Mouse (Mus musculus) midbrain, embryonic 10.5 days (tissue): ENCODE measurements around the gene Tmem127. TPM values are rescaled to one million over a fixed set of nuclear protein-coding genes. Genes with fewer than 3 reads are reported as not detected.
"Not testable (repeated sequence)": the region's sequence is repeated elsewhere in the genome, so short reads cannot be mapped to it uniquely, and the experiment has no call there.

Source experiments
- DNase-seq: peaks from one replicate; pipeline ENCODE4 v3.0.0-alpha.2; 2017; ENCODE audit warnings: low spot score
- H3K27ac ChIP-seq: fragments of 300-500 bp; sonication (generic); replicated peaks from 2 replicates; pipeline ENCODE4 v1.5.1; 2016; ENCODE audit warnings: mild to moderate bottlenecking
- H3K27me3 ChIP-seq: fragments of 300-500 bp; sonication (generic); 2 replicates; pipeline ENCODE4 v1.6.1; 2016; ENCODE audit warnings: low read depth, mild to moderate bottlenecking; ENCODE audit not compliant: poor library complexity, severe bottlenecking
- H3K36me3 ChIP-seq: fragments of 300-500 bp; sonication (generic); 2 replicates; pipeline ENCODE4 v1.6.1; 2016; ENCODE audit warnings: mild to moderate bottlenecking, moderate library complexity
- H3K4me1 ChIP-seq: fragments of 300-500 bp; sonication (generic); 2 replicates; pipeline ENCODE4 v1.6.1; 2016
- H3K4me3 ChIP-seq: fragments of 300-500 bp; sonication (generic); 2 replicates; pipeline ENCODE4 v1.5.1; 2016; ENCODE audit warnings: mild to moderate bottlenecking, moderate library complexity
- H3K9me3 ChIP-seq: fragments of 300-500 bp; sonication (generic); replicated peaks from 2 replicates; pipeline ENCODE4 v1.6.1; 2016; ENCODE audit warnings: mild to moderate bottlenecking
- WGBS: fragments of 180-500 bp; shearing (Covaris S2); methylation state at CpG from one replicate; pipeline ENCODE4 v1.1.7; 2016; 5-methylcytosine and 5-hydroxymethylcytosine counted together
- polyA plus RNA-seq: library from polyadenylated mRNA; unstranded; fragments of >200 nt; fragmentation: Nextera tagmentation; extraction: Ambion mirVana; gene quantifications from 2 replicates; pipeline ENCODE4 v1.2.1, GENCODE M21; 2016

Gene Tmem127
- polyA plus RNA-seq = 25.6 and 30.1 TPM in 2 replicates

GRCm38 (mm10) chr2:127247592-127248333, at the start of gene Tmem127, which contains the start of gene Ciao1:
Gene Tmem127, plus strand, starts transcription at chr2:127247908.
Gene Ciao1, minus strand, starts transcription at chr2:127247816.
- peaks cover 48% of the 10 kb centered on the region for H3K36me3 ChIP-seq

GRCm38 (mm10) chr2:127204932-127205331, 42.8 kb upstream of the Tmem127 start:
- 38% methylated on average over 3 of the region's 3 CpGs for WGBS
- Histone ChIP-seq H3K4me3 (no peak overlapping the region), H3K27ac (no peak overlapping the region), H3K4me1 (peaks cover 22% of the 10 kb centered on the region), H3K9me3 (no peaks in the 10 kb centered on the region; the same call in 1 of the 2 replicates), H3K27me3 (no peaks in the 10 kb centered on the region), H3K36me3 (peaks cover 48% of the 10 kb centered on the region)
- peak; percentile 53 for DNase-seq

More at GRCm38 (mm10) chr2:127247592-127248333, at the start of gene Tmem127, which contains the start of gene Ciao1:
- Histone ChIP-seq H3K4me3 (peak within 1 kb of the TSS; percentile 98), H3K9me3 (no peaks in the 10 kb centered on the region), H3K4me1 (peaks cover 27% of the 10 kb centered on the region), H3K27me3 (no peaks in the 10 kb centered on the region), H3K27ac (peak within 1 kb of the TSS; percentile 85)
- DNase-seq = peak; percentile 99
- WGBS = under 1% methylated on average over 53 of the region's 53 CpGs

GRCm38 (mm10) chr2:127205936-127206335, 41.8 kb upstream of the Tmem127 start:
- H3K27me3 ChIP-seq, H3K4me3 ChIP-seq, DNase-seq, H3K27ac ChIP-seq, H3K9me3 ChIP-seq: not testable (repeated sequence)
- peaks cover 48% of the 10 kb centered on the region for H3K36me3 ChIP-seq
- 85% methylated on average over 4 of the region's 4 CpGs for WGBS
- H3K4me1 ChIP-seq = peaks cover 23% of the 10 kb centered on the region

- H3K9me3 ChIP-seq = no peaks in the 10 kb centered on the region
- H3K27me3 ChIP-seq = no peaks in the 10 kb centered on the region
- 89% methylated on average over 2 of the region's 2 CpGs for WGBS
- DNase-seq = no peak
- peaks cover 23% of the 10 kb centered on the region for H3K4me1 ChIP-seq
- H3K27ac ChIP-seq = no peak overlapping the region
- peak overlapping the region; percentile 89; the same call in 1 of the 2 replicates for H3K4me3 ChIP-seq
- H3K36me3 ChIP-seq = peaks cover 48% of the 10 kb centered on the region
Measured at GRCm38 (mm10) chr2:127206916-127207315, 40.8 kb upstream of the Tmem127 start.

GRCm38 (mm10) chr2:127207547-127208451, 39.9 kb upstream of the Tmem127 start, which contains the start of the genes 1810024B03Rik and Snrnp200:
Gene 1810024B03Rik, minus strand, starts transcription at chr2:127208280.
Gene Snrnp200, plus strand, starts transcription at chr2:127208386.
- no peaks in the 10 kb centered on the region for H3K27me3 ChIP-seq
- peak; percentile 94 for DNase-seq
- peak within 1 kb of the TSS; percentile 88 for H3K27ac ChIP-seq
- H3K4me1 ChIP-seq = peaks cover 23% of the 10 kb centered on the region
- H3K9me3 ChIP-seq = no peaks in the 10 kb centered on the region
- H3K36me3 ChIP-seq = peaks cover 48% of the 10 kb centered on the region
- WGBS = 12% methylated on average over 36 of the region's 36 CpGs
- peak within 1 kb of the TSS; percentile 89 for H3K4me3 ChIP-seq

- Histone ChIP-seq H3K4me1 (peaks cover 23% of the 10 kb centered on the region), H3K36me3 (peaks cover 48% of the 10 kb centered on the region), H3K4me3 (peak overlapping the region; percentile 89), H3K27me3 (no peaks in the 10 kb centered on the region), H3K9me3 (no peaks in the 10 kb centered on the region), H3K27ac (peak overlapping the region; percentile 88)
- WGBS = 0% methylated on average over 17 of the region's 17 CpGs
- no peak for DNase-seq
Measured at GRCm38 (mm10) chr2:127208452-127208769, 39.3 kb upstream of the Tmem127 start.

- Histone ChIP-seq H3K9me3 (no peaks in the 10 kb centered on the region), H3K36me3 (peaks cover 62% of the 10 kb centered on the region), H3K27me3 (no peaks in the 10 kb centered on the region), H3K27ac (no peak overlapping the region), H3K4me3 (no peak overlapping the region), H3K4me1 (peaks cover 23% of the 10 kb centered on the region)
- no peak for DNase-seq
- WGBS = 93% methylated on average over 11 of the region's 11 CpGs
Measured at GRCm38 (mm10) chr2:127210701-127211100, 37.0 kb upstream of the Tmem127 start.

- WGBS = over 99% methylated on average over 5 of the region's 5 CpGs
- Histone ChIP-seq H3K4me3 (no peak overlapping the region), H3K36me3 (peaks cover 100% of the 10 kb centered on the region)
Measured at GRCm38 (mm10) chr2:127217746-127218145, 30.0 kb upstream of the Tmem127 start.

GRCm38 (mm10) chr2:127225261-127225660, 22.4 kb upstream of the Tmem127 start:
- H3K27me3 ChIP-seq = no peaks in the 10 kb centered on the region
- no peak overlapping the region for H3K4me3 ChIP-seq
- no peak for DNase-seq
- H3K9me3 ChIP-seq = peaks cover 6% of the 10 kb centered on the region; the same call in 1 of the 2 replicates
- no peak overlapping the region for H3K27ac ChIP-seq
- H3K36me3 ChIP-seq = peaks cover 100% of the 10 kb centered on the region
- 97% methylated on average over 3 of the region's 3 CpGs for WGBS
- H3K4me1 ChIP-seq = no peaks in the 10 kb centered on the region

More at GRCm38 (mm10) chr2:127217746-127218145, 30.0 kb upstream of the Tmem127 start:
- Histone ChIP-seq H3K4me1 (no peaks in the 10 kb centered on the region), H3K9me3 (no peaks in the 10 kb centered on the region), H3K27me3 (no peaks in the 10 kb centered on the region), H3K27ac (no peak overlapping the region)
- DNase-seq = no peak

GRCm38 (mm10) chr2:127237897-127238610, 9.7 kb upstream of the Tmem127 start:
- H3K27ac ChIP-seq = no peak overlapping the region
- DNase-seq = no peak
- no peaks in the 10 kb centered on the region for H3K4me1 ChIP-seq
- no peaks in the 10 kb centered on the region for H3K9me3 ChIP-seq
- no peaks in the 10 kb centered on the region for H3K27me3 ChIP-seq
- H3K36me3 ChIP-seq = peaks cover 100% of the 10 kb centered on the region
- whole genome bisulfite sequencing = 95% methylated on average over 11 of the region's 11 CpGs
- no peak overlapping the region for H3K4me3 ChIP-seq

GRCm38 (mm10) chr2:127240065-127240464, 7.6 kb upstream of the Tmem127 start:
- Histone ChIP-seq H3K9me3 (no peaks in the 10 kb centered on the region), H3K27me3 (no peaks in the 10 kb centered on the region), H3K4me1 (no peaks in the 10 kb centered on the region), H3K36me3 (peaks cover 100% of the 10 kb centered on the region), H3K27ac (no peak overlapping the region), H3K4me3 (no peak overlapping the region)
- no peak for DNase-seq
- 96% methylated on average over 2 of the region's 2 CpGs for WGBS
